Mouse (Mus musculus) adipose tissue, adult 10 weeks (tissue): ENCODE data around the gene Mief1. TPM values are rescaled to one million over a fixed set of nuclear protein-coding genes. Genes with fewer than 3 reads are reported as not detected.

Source experiments
- polyA plus RNA-seq: library from polyadenylated mRNA; stranded (reverse); fragments of 350-450 nt; fragmentation: Illumina TruSeq; extraction: RNeasy Lipid Tissue Mini Kit (QIAGEN cat#74804); gene quantifications from one replicate; pipeline ENCODE4 v1.2.3, GENCODE M21; 2014; ENCODE audit warnings: low read depth, low replicate concordance

Mief1 gene
- polyA plus RNA-seq: 12.3 TPM

GRCm38 (mm10) chr15:80233733-80234509 is at the start of gene Mief1:
Gene Mief1 (plus strand): TSS chr15:80234018.

GRCm38 (mm10) chr15:80235535-80235934 is 1.7 kb downstream of the Mief1 start, which contains the start of gene AC140267.1:
Gene AC140267.1 (plus strand): TSS chr15:80235835.

GRCm38 (mm10) chr15:80254847-80255645 is 21.2 kb downstream of the Mief1 start, which contains the start of gene Atf4:
Gene Atf4 (plus strand): TSS chr15:80255184.

GRCm38 (mm10) chr15:80263610-80264575 is 30.1 kb downstream of the Mief1 start, which contains the start of gene Rps19bp1:
Gene Rps19bp1 (minus strand): TSS chr15:80264315.

GRCm38 (mm10) chr15:80286851-80287415 is 53.1 kb downstream of the Mief1 start, which contains the start of gene Cacna1i:
Gene Cacna1i (plus strand): TSS chr15:80287238.

Other genes with a start within 250 kb of the Mief1 start
- 18.1 TPM for gene Pdgfb, start 219.0 kb upstream of the Mief1 start, polyA plus RNA-seq
- 4.1 TPM for gene Syngr1, start 142.7 kb upstream of the Mief1 start, polyA plus RNA-seq
- gene Rpl3, start 142.2 kb upstream of the Mief1 start, polyA plus RNA-seq: 1,167 TPM
- 11.9 TPM for gene Tab1, start 100.9 kb upstream of the Mief1 start, polyA plus RNA-seq
- 8.3 TPM for gene Mgat3, start 60.3 kb upstream of the Mief1 start, polyA plus RNA-seq
- not detected for gene AC140267.1, start 1.8 kb downstream of the Mief1 start, polyA plus RNA-seq
- 152 TPM for gene Atf4, start 21.2 kb downstream of the Mief1 start, polyA plus RNA-seq
- gene Rps19bp1, start 30.3 kb downstream of the Mief1 start, polyA plus RNA-seq: 31.2 TPM
- 0.66 TPM for gene Cacna1i, start 53.2 kb downstream of the Mief1 start, polyA plus RNA-seq